Mouse (Mus musculus): ENCODE measurements around the gene Fth1. TPM values are rescaled to one million over a fixed set of nuclear protein-coding genes. Genes with fewer than 3 reads are reported as not detected.

The Fth1 gene
- polyA plus RNA-seq, 1 experiment from 2014 or later, result 1,470 TPM

GRCm38 (mm10) chr19:10017637-10018526 lies 37.5 kb downstream of the Fth1 start:
- 6% methylated on average over 44 of the region's 44 CpGs for WGBS
- peak overlapping the region; percentile 69 for H3K4me3 ChIP-seq
- no peaks in the 10 kb centered on the region for H3K36me3 ChIP-seq
- H3K9me3 ChIP-seq, result no peaks in the 10 kb centered on the region
- H3K4me1 ChIP-seq, result peaks cover 70% of the 10 kb centered on the region
- peak overlapping the region; percentile 86 for H3K9ac ChIP-seq
- H3K27me3 ChIP-seq, result no peaks in the 10 kb centered on the region
- peak overlapping the region; percentile 90 for H3K4me2 ChIP-seq (replicated peaks)
- H3K27ac ChIP-seq, result peak overlapping the region; percentile 40
- ATAC-seq (ENCODE audit: low FRiP score, low read depth), result peak; percentile 90

GRCm38 (mm10) chr19:10018527-10018818 lies 38.1 kb downstream of the Fth1 start:
- ATAC-seq (ENCODE audit: low FRiP score, low read depth), result peak; percentile 1; the same call in 1 of the 2 replicates
- WGBS, result 2% methylated on average over 3 of the region's 3 CpGs

GRCm38 (mm10) chr19:10019214-10019760 lies 38.9 kb downstream of the Fth1 start:
- H3K9ac ChIP-seq, result peak overlapping the region; percentile 86
- peaks cover 65% of the 10 kb centered on the region for H3K4me1 ChIP-seq
- peak overlapping the region; percentile 69 for H3K4me3 ChIP-seq
- ATAC-seq (ENCODE audit: low FRiP score, low read depth), result no peak
- 48% methylated on average over 4 of the region's 4 CpGs for whole genome bisulfite sequencing
- H3K36me3 ChIP-seq, result no peaks in the 10 kb centered on the region
- no peaks in the 10 kb centered on the region for H3K27me3 ChIP-seq
- peak overlapping the region; percentile 90 for H3K4me2 ChIP-seq (replicated peaks)
- H3K9me3 ChIP-seq, result no peaks in the 10 kb centered on the region
- no peak overlapping the region for H3K27ac ChIP-seq

More at GRCm38 (mm10) chr19:10018527-10018818, 38.1 kb downstream of the Fth1 start:
- Histone ChIP-seq H3K36me3 (no peaks in the 10 kb centered on the region), H3K4me2 (replicated peaks) (peak overlapping the region; percentile 90), H3K4me3 (peak overlapping the region; percentile 69), H3K27me3 (no peaks in the 10 kb centered on the region), H3K27ac (peak overlapping the region; percentile 40), H3K9me3 (no peaks in the 10 kb centered on the region), H3K4me1 (peaks cover 70% of the 10 kb centered on the region), H3K9ac (peak overlapping the region; percentile 86)

GRCm38 (mm10) chr19:10021981-10022380 lies 41.6 kb downstream of the Fth1 start:
- Histone ChIP-seq H3K4me3 (no peak overlapping the region), H3K9me3 (no peaks in the 10 kb centered on the region), H3K9ac (no peak overlapping the region), H3K27ac (no peak overlapping the region), H3K36me3 (peaks cover under 1% of the 10 kb centered on the region), H3K27me3 (no peaks in the 10 kb centered on the region), H3K4me2 (replicated peaks) (no peak overlapping the region), H3K4me1 (peaks cover 65% of the 10 kb centered on the region)
- ATAC-seq (ENCODE audit: low FRiP score, low read depth), result no peak
- 83% methylated on average over 2 of the region's 2 CpGs for WGBS

- H3K4me2 ChIP-seq (replicated peaks), result no peak overlapping the region; the same call in 1 of the 2 replicates
- peaks cover 60% of the 10 kb centered on the region for H3K4me1 ChIP-seq
- 0 out of 2 replicates have a peak overlapping the region, but pooled peaks have one; percentile 39 for H3K9ac ChIP-seq
- no peak overlapping the region for H3K4me3 ChIP-seq
- no peaks in the 10 kb centered on the region for H3K9me3 ChIP-seq
- peak overlapping the region; percentile 61; the same call in 1 of the 2 replicates for H3K27ac ChIP-seq
- peaks cover 7% of the 10 kb centered on the region for H3K36me3 ChIP-seq
- no peak for ATAC-seq (ENCODE audit: low FRiP score, low read depth)
- H3K27me3 ChIP-seq, result no peaks in the 10 kb centered on the region
- WGBS, result 72% methylated on average over 5 of the region's 5 CpGs
These were observed 42.3 kb downstream of the Fth1 start for GRCm38 (mm10) chr19:10022414-10023303.

GRCm38 (mm10) chr19:10023304-10023758 lies 42.9 kb downstream of the Fth1 start:
- no peak for ATAC-seq (ENCODE audit: low FRiP score, low read depth)
- Histone ChIP-seq H3K4me2 (replicated peaks) (no peak overlapping the region; the same call in 1 of the 2 replicates), H3K9me3 (no peaks in the 10 kb centered on the region), H3K4me3 (no peak overlapping the region), H3K27me3 (no peaks in the 10 kb centered on the region), H3K9ac (0 out of 2 replicates have a peak overlapping the region, but pooled peaks have one; percentile 39), H3K27ac (peak overlapping the region; percentile 61; the same call in 1 of the 2 replicates), H3K36me3 (peaks cover 14% of the 10 kb centered on the region), H3K4me1 (peaks cover 56% of the 10 kb centered on the region)
- 71% methylated on average over 9 of the region's 9 CpGs for WGBS

GRCm38 (mm10) chr19:10025169-10025875 lies 44.9 kb downstream of the Fth1 start:
- ATAC-seq (ENCODE audit: low FRiP score, low read depth), result peak; percentile 71
- no peak overlapping the region; the same call in 1 of the 2 replicates for H3K9ac ChIP-seq
- H3K36me3 ChIP-seq, result peaks cover 33% of the 10 kb centered on the region

GRCm38 (mm10) chr19:10029746-10030145 lies 49.3 kb downstream of the Fth1 start:
- no peak overlapping the region for H3K27ac ChIP-seq
- peaks cover 11% of the 10 kb centered on the region for H3K4me1 ChIP-seq
- no peak overlapping the region for H3K4me2 ChIP-seq (replicated peaks)
- H3K9me3 ChIP-seq, result no peaks in the 10 kb centered on the region
- peaks cover 60% of the 10 kb centered on the region for H3K36me3 ChIP-seq
- no peak overlapping the region; the same call in 1 of the 2 replicates for H3K9ac ChIP-seq
- no peak overlapping the region for H3K4me3 ChIP-seq
- no peaks in the 10 kb centered on the region for H3K27me3 ChIP-seq
- 92% methylated on average over 2 of the region's 2 CpGs for whole genome bisulfite sequencing
- no peak for ATAC-seq (ENCODE audit: low FRiP score, low read depth)

More at GRCm38 (mm10) chr19:10025169-10025875, 44.9 kb downstream of the Fth1 start:
- Histone ChIP-seq H3K4me2 (replicated peaks) (peak overlapping the region; percentile 27), H3K4me1 (peaks cover 38% of the 10 kb centered on the region), H3K27me3 (no peaks in the 10 kb centered on the region), H3K4me3 (no peak overlapping the region), H3K27ac (peak overlapping the region; percentile 70), H3K9me3 (no peaks in the 10 kb centered on the region)
- WGBS, result 23% methylated on average over 8 of the region's 8 CpGs

GRCm38 (mm10) chr19:10033211-10033973 lies 53.0 kb downstream of the Fth1 start:
- no peak for ATAC-seq (ENCODE audit: low FRiP score, low read depth)
- Histone ChIP-seq H3K4me2 (replicated peaks) (no peak overlapping the region), H3K4me3 (no peak overlapping the region), H3K4me1 (peaks cover 3% of the 10 kb centered on the region; the same call in 1 of the 2 replicates), H3K36me3 (peaks cover 63% of the 10 kb centered on the region), H3K27me3 (no peaks in the 10 kb centered on the region), H3K27ac (no peak overlapping the region), H3K9me3 (no peaks in the 10 kb centered on the region), H3K9ac (no peak overlapping the region)
- WGBS, result 43% methylated on average over 8 of the region's 8 CpGs

GRCm38 (mm10) chr19:10034356-10034755 lies 54.0 kb downstream of the Fth1 start:
- Histone ChIP-seq H3K4me2 (replicated peaks) (no peak overlapping the region), H3K4me1 (peaks cover 13% of the 10 kb centered on the region), H3K9me3 (no peaks in the 10 kb centered on the region), H3K9ac (no peak overlapping the region), H3K27ac (no peak overlapping the region), H3K36me3 (peaks cover 54% of the 10 kb centered on the region), H3K27me3 (no peaks in the 10 kb centered on the region), H3K4me3 (no peak overlapping the region)
- no peak for ATAC-seq (ENCODE audit: low FRiP score, low read depth)
- WGBS, result 89% methylated on average over 5 of the region's 5 CpGs

Data from limb, embryonic 13.5 days (tissue).